Mouse (Mus musculus) granulocyte monocyte progenitor cell, adult 5-6 weeks (primary cell): ENCODE results near the gene Grin2b. TPM values are rescaled to one million over a fixed set of nuclear protein-coding genes. Genes with fewer than 3 reads are reported as not detected.

Source experiments
- ATAC-seq: replicated peaks from 2 replicates; pipeline ENCODE4 v1.8.0; 2016; ENCODE audit warnings: mild to moderate bottlenecking, moderate TSS enrichment, inconsistent platforms; ENCODE audit not compliant: poor library complexity, severe bottlenecking
- total RNA-seq, 2 experiments: library from RNA; stranded (forward) in 1 of 2; stranded (reverse) in 1 of 2; fragments of 200-712, 200-1000 nt in 1 of 2; fragments of >200 nt in 1 of 2; fragmentation: Nextera tagmentation in 1 of 2; gene quantifications; 2 replicates each; pipeline ENCODE4 v1.2.3; 2014 to 2017

The Grin2b gene
- total RNA-seq (2014; fragmentation: Nextera tagmentation), result not detected in 2 replicates
- total RNA-seq (2017), result not detected in 2 replicates

- no peak for ATAC-seq
Observed at GRCm38 (mm10) chr6:136173191-136173896, at the start of gene Grin2b. TSS of gene Grin2b (minus strand) at chr6:136173511.

- no peak for ATAC-seq
Observed at GRCm38 (mm10) chr6:136221894-136222293, 48.6 kb upstream of the Grin2b start.

- ATAC-seq, result no peak
Observed at GRCm38 (mm10) chr6:136210442-136210841, 37.1 kb upstream of the Grin2b start.

- no peak for ATAC-seq
Observed at GRCm38 (mm10) chr6:136199814-136200213, 26.5 kb upstream of the Grin2b start.

- ATAC-seq, result no peak
Observed at GRCm38 (mm10) chr6:136194616-136195015, 21.3 kb upstream of the Grin2b start.

GRCm38 (mm10) chr6:136178066-136178465 lies 4.8 kb upstream of the Grin2b start:
- ATAC-seq, result no peak

GRCm38 (mm10) chr6:136172801-136173190 lies 515 bp downstream of the Grin2b start:
- no peak for ATAC-seq

- ATAC-seq, result peak; percentile 20; the same call in 1 of the 2 replicates
Observed at GRCm38 (mm10) chr6:136172172-136172651, 1.1 kb downstream of the Grin2b start.

- no peak for ATAC-seq
Observed at GRCm38 (mm10) chr6:136171343-136171742, 2.0 kb downstream of the Grin2b start.

- ATAC-seq, result no peak
Observed at GRCm38 (mm10) chr6:136170381-136170780, 2.9 kb downstream of the Grin2b start.

- ATAC-seq, result no peak
Observed at GRCm38 (mm10) chr6:136167361-136167760, 6.0 kb downstream of the Grin2b start.

GRCm38 (mm10) chr6:136165443-136166077 lies 7.8 kb downstream of the Grin2b start:
- no peak for ATAC-seq

GRCm38 (mm10) chr6:136162090-136162489 lies 11.2 kb downstream of the Grin2b start:
- ATAC-seq, result no peak

- no peak for ATAC-seq
Observed at GRCm38 (mm10) chr6:136153444-136153843, 19.9 kb downstream of the Grin2b start.

GRCm38 (mm10) chr6:136150064-136150463 lies 23.2 kb downstream of the Grin2b start:
- no peak for ATAC-seq

GRCm38 (mm10) chr6:136139967-136140366 lies 33.3 kb downstream of the Grin2b start:
- no peak for ATAC-seq

- no peak; the same call in 1 of the 2 replicates for ATAC-seq
Observed at GRCm38 (mm10) chr6:136130456-136130855, 42.9 kb downstream of the Grin2b start.

GRCm38 (mm10) chr6:136122593-136122992 lies 50.7 kb downstream of the Grin2b start:
- no peak for ATAC-seq

GRCm38 (mm10) chr6:136117390-136117789 lies 55.9 kb downstream of the Grin2b start:
- ATAC-seq, result 0 out of 2 replicates have a peak, but pooled peaks have one; percentile 20

- ATAC-seq, result no peak
Observed at GRCm38 (mm10) chr6:136113639-136114410, 59.5 kb downstream of the Grin2b start.

GRCm38 (mm10) chr6:136109172-136109571 lies 64.1 kb downstream of the Grin2b start:
- ATAC-seq, result no peak
